Mouse (Mus musculus): Measurements from ENCODE around the gene Pdilt.
A peak's percentile ranks its signal among the peaks of the same experiment; 100 is the strongest.
"Not testable (repeated sequence)": the region's sequence is repeated elsewhere in the genome, so short reads cannot be mapped to it uniquely, and the experiment has no call there.

Gene Pdilt

GRCm38 (mm10) chr7:119523389-119523788, at the start of gene Pdilt:
Pdilt (minus strand) TSS chr7:119523489.
- no peak for DNase-seq (ENCODE audit: low read depth, low spot score)

- DNase-seq (ENCODE audit: low read depth, low spot score), result not testable (repeated sequence)
Measured at GRCm38 (mm10) chr7:119562476-119562875, 39.2 kb upstream of the Pdilt start.

GRCm38 (mm10) chr7:119561441-119561840, 38.2 kb upstream of the Pdilt start:
- no peak for DNase-seq (ENCODE audit: low read depth, low spot score)

- DNase-seq (ENCODE audit: low read depth, low spot score), result no peak
Measured at GRCm38 (mm10) chr7:119560452-119560835, 37.2 kb upstream of the Pdilt start.

- DNase-seq (ENCODE audit: low read depth, low spot score), result no peak
Measured at GRCm38 (mm10) chr7:119559789-119560451, 36.6 kb upstream of the Pdilt start.

- no peak for DNase-seq (ENCODE audit: low read depth, low spot score)
Measured at GRCm38 (mm10) chr7:119554040-119554439, 30.8 kb upstream of the Pdilt start, which contains the start of gene Acsm2. Acsm2 (plus strand) TSS chr7:119554340.

GRCm38 (mm10) chr7:119550471-119551222, 27.4 kb upstream of the Pdilt start:
- no peak for DNase-seq (ENCODE audit: low read depth, low spot score)

- DNase-seq (ENCODE audit: low read depth, low spot score), result no peak
Measured at GRCm38 (mm10) chr7:119545572-119545971, 22.3 kb upstream of the Pdilt start.

- no peak for DNase-seq (ENCODE audit: low read depth, low spot score)
Measured at GRCm38 (mm10) chr7:119542445-119542844, 19.2 kb upstream of the Pdilt start.

- DNase-seq (ENCODE audit: low read depth, low spot score), result no peak
Measured at GRCm38 (mm10) chr7:119534389-119534788, 11.1 kb upstream of the Pdilt start.

GRCm38 (mm10) chr7:119532924-119533323, 9.6 kb upstream of the Pdilt start:
- DNase-seq (ENCODE audit: low read depth, low spot score), result no peak

GRCm38 (mm10) chr7:119528617-119529016, 5.3 kb upstream of the Pdilt start:
- no peak for DNase-seq (ENCODE audit: low read depth, low spot score)

- DNase-seq (ENCODE audit: low read depth, low spot score), result no peak
Measured at GRCm38 (mm10) chr7:119527548-119527947, 4.3 kb upstream of the Pdilt start.

GRCm38 (mm10) chr7:119527135-119527534, 3.8 kb upstream of the Pdilt start:
- DNase-seq (ENCODE audit: low read depth, low spot score), result no peak

- no peak for DNase-seq (ENCODE audit: low read depth, low spot score)
Measured at GRCm38 (mm10) chr7:119526486-119526885, 3.2 kb upstream of the Pdilt start.

- no peak for DNase-seq (ENCODE audit: low read depth, low spot score)
Measured at GRCm38 (mm10) chr7:119525881-119526281, 2.6 kb upstream of the Pdilt start.

- no peak for DNase-seq (ENCODE audit: low read depth, low spot score)
Measured at GRCm38 (mm10) chr7:119522385-119522784, 904 bp downstream of the Pdilt start.

GRCm38 (mm10) chr7:119521816-119522215, 1.5 kb downstream of the Pdilt start:
- DNase-seq (ENCODE audit: low read depth, low spot score), result no peak

- peak; percentile 43 for DNase-seq (ENCODE audit: low read depth, low spot score)
Measured at GRCm38 (mm10) chr7:119519654-119520053, 3.6 kb downstream of the Pdilt start.

GRCm38 (mm10) chr7:119519163-119519562, 4.1 kb downstream of the Pdilt start, which contains the start of gene Acsm5:
Acsm5 (plus strand) TSS chr7:119519463.
- DNase-seq (ENCODE audit: low read depth, low spot score), result no peak

- no peak for DNase-seq (ENCODE audit: low read depth, low spot score)
Measured at GRCm38 (mm10) chr7:119516272-119516558, 7.1 kb downstream of the Pdilt start.

GRCm38 (mm10) chr7:119515492-119516271, 7.6 kb downstream of the Pdilt start:
- peak; percentile 55 for DNase-seq (ENCODE audit: low read depth, low spot score)
